Mouse (Mus musculus): ENCODE data around the gene Dcst2.

The Dcst2 gene

GRCm38 (mm10) chr3:89418170-89418860 is 56.5 kb downstream of the Dcst2 start, which contains the start of the genes Cks1b and Shc1:
Gene Cks1b (minus strand): TSS chr3:89418383.
Gene Shc1 (plus strand): TSS chr3:89418443.
- peak; percentile 85 for DNase-seq

GRCm38 (mm10) chr3:89418861-89419250 is 57.1 kb downstream of the Dcst2 start:
- DNase-seq: no peak

DNA sequence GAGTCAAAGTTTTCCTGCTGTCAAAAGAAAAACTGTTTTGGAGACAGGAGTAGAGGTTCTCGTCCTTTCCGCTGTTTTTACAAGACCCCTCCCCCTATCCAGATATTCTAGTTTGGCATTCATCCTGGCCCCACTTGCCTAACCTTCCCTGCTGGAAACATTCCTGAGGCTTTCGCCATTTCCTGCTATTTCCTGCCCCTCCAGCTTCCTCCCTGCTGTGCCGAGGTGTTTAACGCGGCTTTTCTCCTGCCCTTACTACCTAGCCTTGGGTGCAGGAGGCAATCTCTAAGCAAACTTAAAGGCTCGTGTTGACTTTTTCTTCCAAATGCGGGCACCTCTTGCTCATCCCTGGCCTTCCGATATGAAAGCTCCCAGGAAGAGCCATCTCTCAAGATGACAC is 57.8 kb downstream of the Dcst2 start:
- no peak for DNase-seq

DNA sequence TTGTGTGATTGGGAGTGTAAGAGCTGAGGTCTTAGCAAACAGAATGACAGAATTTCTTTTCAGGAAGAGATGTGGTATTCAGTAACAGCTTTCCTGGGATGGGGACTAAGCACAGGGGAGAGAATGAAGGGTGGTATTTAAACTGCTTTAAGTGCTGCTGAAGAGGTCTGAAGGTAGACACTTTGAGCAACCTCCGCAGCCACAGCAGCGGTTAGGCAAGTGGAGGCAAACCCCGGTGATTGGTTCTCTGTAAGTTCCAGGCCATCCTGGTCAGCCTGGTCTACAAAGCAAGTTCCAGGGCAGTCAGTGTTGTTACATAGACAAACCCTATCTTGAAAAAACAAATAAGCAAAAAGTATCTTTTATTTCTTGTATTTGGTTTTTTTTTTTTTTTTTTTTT is 58.2 kb downstream of the Dcst2 start:
- no peak for DNase-seq

- no peak for DNase-seq
These were observed 58.6 kb downstream of the Dcst2 start for GRCm38 (mm10) chr3:89420421-89420820.

- DNase-seq: peak; percentile 43
These were observed 59.4 kb downstream of the Dcst2 start for GRCm38 (mm10) chr3:89421002-89421774.

- DNase-seq: no peak
These were observed 60.2 kb downstream of the Dcst2 start for GRCm38 (mm10) chr3:89421810-89422473.

DNA sequence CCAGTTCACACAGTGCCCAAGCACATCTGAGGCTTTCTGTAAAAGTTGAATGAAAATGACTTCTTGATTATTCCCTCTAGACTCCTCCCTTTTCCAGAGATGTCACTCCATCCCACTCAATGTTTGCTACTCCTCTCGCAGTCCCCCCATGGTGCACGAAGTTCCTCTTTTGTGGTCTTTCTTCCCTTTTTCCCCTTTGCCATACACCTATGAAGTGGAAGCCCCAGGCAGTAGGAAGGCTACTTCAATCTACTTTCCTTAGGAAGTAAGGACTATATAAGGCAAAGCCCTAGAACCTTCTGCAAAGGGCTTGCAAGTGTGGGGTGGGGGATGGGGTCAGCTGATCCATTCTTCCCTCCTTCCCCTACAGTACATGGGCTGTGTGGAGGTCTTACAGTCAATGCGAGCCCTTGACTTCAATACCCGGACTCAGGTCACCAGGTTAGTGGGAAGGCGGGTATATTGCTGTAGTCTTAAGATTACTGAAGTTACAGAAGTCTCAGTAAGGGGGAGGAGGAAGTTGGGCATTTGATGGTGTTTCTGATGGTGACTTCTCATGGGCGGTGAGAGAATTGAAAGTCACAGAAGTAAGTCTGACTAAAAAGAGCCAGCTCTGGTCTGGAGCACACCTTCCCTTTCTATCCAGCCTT is 60.9 kb downstream of the Dcst2 start:
- no peak for DNase-seq

- no peak for DNase-seq
These were observed 62.8 kb downstream of the Dcst2 start for GRCm38 (mm10) chr3:89424416-89425140.

DNA sequence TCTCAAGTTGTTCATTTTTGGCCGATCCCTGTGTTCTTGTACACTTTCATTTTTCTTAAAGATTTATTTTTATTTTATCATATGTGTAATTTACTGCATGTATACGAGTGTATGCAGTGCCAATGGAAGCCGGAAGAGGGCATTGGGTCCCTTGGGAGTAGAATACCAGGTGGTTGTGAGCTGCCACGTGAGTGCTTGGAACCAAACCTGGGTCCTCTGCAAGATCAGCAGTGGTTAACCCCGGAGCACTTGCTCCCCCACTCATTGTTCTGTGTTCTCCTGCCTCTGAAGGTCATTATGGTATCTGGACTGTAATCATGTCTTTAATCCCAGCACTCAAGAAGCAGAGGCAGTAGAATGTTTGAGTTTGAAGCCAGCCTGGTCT is 63.4 kb downstream of the Dcst2 start:
- DNase-seq: no peak

- DNase-seq: no peak
These were observed 64.1 kb downstream of the Dcst2 start for GRCm38 (mm10) chr3:89425876-89426275.

All from right cerebral cortex, postnatal 4 days (tissue).